Comparison of ENCODE assay signal across 16 mouse cellular contexts in genomic region chr9:106913759-106914158, GRCm38 (mm10). TPM values are rescaled to one million over a fixed set of nuclear protein-coding genes. Genes with fewer than 3 reads are reported as not detected.
DNase-seq lines count a peak whose midpoint lies in the region; ATAC-seq lines count a peak whose summit lies in the region.
"Had no signal": no experiment of that assay in that cellular context is flagged by ENCODE, and none has a peak within 500 bp of the region (broad histone marks: within the 10 kb centered on the region; RNA-seq: fewer than 3 reads in every experiment).

No protein-coding gene starts in this region.

- WGBS in kidney, embryonic 16.5 days: 3% methylated on average over 1 of the region's 1 CpGs

- H3K9ac ChIP-seq in kidney, embryonic 16.5 days (replicated peaks; ENCODE audit: low read length): no peak overlapping the region
- H3K9ac ChIP-seq: lung, embryonic 15.5 days had no signal

- no peaks in the 10 kb centered on the region for H3K36me3 ChIP-seq in kidney, embryonic 16.5 days (ENCODE audit: insufficient read depth, low read length)
- H3K36me3 ChIP-seq: lung, embryonic 15.5 days had no signal

- H3K4me3 ChIP-seq in kidney, embryonic 16.5 days (ENCODE audit: low read length): no peak overlapping the region
- H3K4me3 ChIP-seq: lung, embryonic 15.5 days had no signal

- H3K27ac ChIP-seq in kidney, embryonic 16.5 days (ENCODE audit: low read length): no peak overlapping the region
- H3K27ac ChIP-seq: lung, embryonic 15.5 days had no signal

- H3K9me3 ChIP-seq in kidney, embryonic 16.5 days (ENCODE audit: low read length): no peaks in the 10 kb centered on the region
- H3K9me3 ChIP-seq: lung, embryonic 15.5 days had no signal

- no peaks in the 10 kb centered on the region for H3K4me1 ChIP-seq in kidney, embryonic 16.5 days (ENCODE audit: insufficient read depth, low read length)

- no peak for ATAC-seq in kidney, embryonic 16.5 days (ENCODE audit: low FRiP score, low TSS enrichment)

- peak; percentile 11 for DNase-seq in embryo, embryonic 10 days (ENCODE audit: low spot score)
- no peak for DNase-seq in embryo, embryonic 9.5 days (ENCODE audit: extremely low spot score)
- DNase-seq in kidney, postnatal 14 days: peak; percentile 14
- DNase-seq in 3T3-L1 (ENCODE audit: low read depth, low spot score) (peak; percentile 29), adipocyte (ENCODE audit: low spot score) (peak; percentile 32)
- no peak for DNase-seq in left cerebral cortex, postnatal 14 days (ENCODE audit: low spot score in 2 of 2)
- no peak for DNase-seq in cerebellum, postnatal 10 days
- DNase-seq: adrenal gland, adult 8-10 months; B cell, adult 2 months; cerebellum, adult 9-11 months; heart, postnatal 36 days; layer of hippocampus, adult 9-11 months; midbrain, embryonic 14.5 days; retina, postnatal 1 day had no signal

- intact Hi-C loops in left cerebral cortex, postnatal 14 days (cut with DNase I): no loop called here

- H3K4me2 ChIP-seq in kidney, embryonic 16.5 days (replicated peaks; ENCODE audit: low read depth, low read length): no peak overlapping the region
- H3K4me2 ChIP-seq: lung, embryonic 15.5 days had no signal

- no peaks in the 10 kb centered on the region for H3K27me3 ChIP-seq in kidney, embryonic 16.5 days (ENCODE audit: insufficient read depth, low read length)
- H3K27me3 ChIP-seq: lung, embryonic 15.5 days had no signal

RNA-seq across cellular contexts. Expression of gene Manf, which starts 22.0 kb away (rescaled TPM):
- polyA plus RNA-seq in kidney, embryonic 16.5 days (2015; fragmentation: Nextera tagmentation; extraction: Ambion mirVana): 290 and 327 TPM in 2 replicates
- total RNA-seq in left cerebral cortex, postnatal 14 days (2021): 100 to 1,000 TPM; 124 to 141 TPM

RNA-seq across cellular contexts. Expression of gene Rbm15b, which starts 26.5 kb away (rescaled TPM):
- polyA plus RNA-seq in kidney, embryonic 16.5 days (2015; fragmentation: Nextera tagmentation; extraction: Ambion mirVana): 6.4 and 7.8 TPM in 2 replicates
- total RNA-seq in left cerebral cortex, postnatal 14 days (2021): 10 to 100 TPM; 50.2 to 55.7 TPM

Comparison
In these comparisons a context has a peak if more than half of its experiments do, and no peak if none do; other contexts are left out.
1. DNase-seq: peak in embryo, embryonic 10 days (single experiment), kidney, postnatal 14 days (single experiment), 3T3-L1 (single experiment) and adipocyte (single experiment); none in embryo, embryonic 9.5 days (single experiment), left cerebral cortex, postnatal 14 days (0 of 2) and cerebellum, postnatal 10 days (0 of 2).